Mouse (Mus musculus): Measurements from ENCODE around the gene Hck.

GRCm38 (mm10) chr2:153071491-153072184, 36.6 kb upstream of the Hck start:
- TF ChIP-seq CTCF (IDR thresholded peaks at IDR 0.05; ENCODE audit: borderline replicate concordance, insufficient read depth, low read length) = no peak
- TF ChIP-seq POLR2A (IDR thresholded peaks at IDR 0.05; ENCODE audit: low read depth, low read length) = no peak
